Mouse (Mus musculus): ENCODE data around the gene Fam227b.

DNA sequence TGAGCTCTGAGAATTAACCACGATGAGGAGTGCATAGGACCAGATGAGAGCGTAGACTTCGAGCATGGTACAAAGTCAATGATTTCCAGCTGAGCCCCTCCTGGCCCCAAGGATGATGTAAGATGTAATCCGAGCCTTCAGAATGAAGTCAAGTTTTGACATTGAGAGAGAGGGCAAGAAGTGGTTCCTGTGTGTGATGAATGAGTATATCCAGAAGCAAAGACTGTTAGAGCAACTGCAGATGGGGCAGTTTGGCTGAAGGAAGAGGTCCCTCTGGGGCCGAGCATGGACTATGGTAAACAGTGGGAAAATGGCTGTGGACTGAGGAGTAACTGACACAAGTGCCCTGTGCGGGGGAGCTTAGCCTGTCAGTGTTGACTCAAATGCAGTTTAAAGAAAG, 178.6 kb downstream of the Fam227b start:
- TF ChIP-seq CTCF (IDR thresholded peaks at IDR 0.05; ENCODE audit: borderline replicate concordance, insufficient read depth, low read depth, low read length) (no peak), POLR2A (IDR thresholded peaks at IDR 0.05; ENCODE audit: borderline replicate concordance, insufficient read depth, low read length) (no peak)
